Mouse (Mus musculus): ENCODE results near the gene Nmt1.

DNA sequence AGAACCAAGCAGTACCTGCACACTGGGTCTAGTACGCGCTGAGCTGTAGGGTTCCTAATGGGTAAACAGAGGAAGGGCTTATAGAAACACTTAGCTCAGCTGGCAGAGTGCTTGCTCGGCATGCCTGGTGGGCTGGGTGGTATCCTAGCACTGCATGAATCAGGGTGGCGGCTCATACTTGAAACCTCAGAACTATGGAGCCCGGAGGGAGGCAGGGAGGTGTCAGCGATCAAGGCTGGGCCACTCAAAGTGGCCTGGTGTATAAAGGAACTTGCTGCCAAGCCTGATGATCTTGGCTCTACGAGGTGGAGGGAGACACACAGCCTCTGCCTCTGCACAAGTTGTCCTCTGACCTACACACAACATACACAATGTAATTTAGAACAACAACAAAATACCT is 19.4 kb upstream of the Nmt1 start:
- TF ChIP-seq CTCF (IDR thresholded peaks at IDR 0.05; ENCODE audit: low read depth) (no peak), EP300 (IDR thresholded peaks at IDR 0.05; ENCODE audit: low read depth) (no peak)
